Mouse (Mus musculus) midbrain, embryonic 12.5 days (tissue): Measurements from ENCODE around the gene Kif5a. TPM values are rescaled to one million over a fixed set of nuclear protein-coding genes. Genes with fewer than 3 reads are reported as not detected.

Experiments
- polyA plus RNA-seq: library from polyadenylated mRNA; unstranded; fragments of >200 nt; fragmentation: Nextera tagmentation; extraction: Ambion mirVana; gene quantifications from 2 replicates; pipeline ENCODE4 v1.2.1, GENCODE M21; 2016

Gene Kif5a
- polyA plus RNA-seq, 1 experiment from 2014 or later, result 53.9 TPM

Other genes with a start within 250 kb of the Kif5a start
- gene Tsfm, start 232.5 kb downstream of the Kif5a start, polyA plus RNA-seq, result 74.5 and 79.2 TPM in 2 replicates
- 33.1 and 33.6 TPM in 2 replicates for gene Mettl1, start 221.9 kb downstream of the Kif5a start, polyA plus RNA-seq
- gene Eef1akmt3, start 221.8 kb downstream of the Kif5a start, polyA plus RNA-seq, result 0.20 and 0.24 TPM in 2 replicates
- gene Cyp27b1, start 215.1 kb downstream of the Kif5a start, polyA plus RNA-seq, result 0.09 and 0.16 TPM in 2 replicates
- gene March9, start 203.2 kb downstream of the Kif5a start, polyA plus RNA-seq, result 4.6 and 5.3 TPM in 2 replicates
- gene Cdk4, start 199.8 kb downstream of the Kif5a start, polyA plus RNA-seq, result 2,032 and 2,136 TPM in 2 replicates
- 165 and 167 TPM in 2 replicates for gene Tspan31, start 193.1 kb downstream of the Kif5a start, polyA plus RNA-seq
- gene Agap2, start 188.1 kb downstream of the Kif5a start, polyA plus RNA-seq, result 1.3 TPM in 2 replicates
- 112 and 116 TPM in 2 replicates for gene Os9, start 142.2 kb downstream of the Kif5a start, polyA plus RNA-seq
- 15.2 and 17.7 TPM in 2 replicates for gene B4galnt1, start 98.1 kb downstream of the Kif5a start, polyA plus RNA-seq
- gene Slc26a10, start 82.7 kb downstream of the Kif5a start, polyA plus RNA-seq, result 0.89 and 1.1 TPM in 2 replicates
- 39.6 and 46.1 TPM in 2 replicates for gene Arhgef25, start 73.3 kb downstream of the Kif5a start, polyA plus RNA-seq
- 204 and 205 TPM in 2 replicates for gene Dtx3, start 67.6 kb downstream of the Kif5a start, polyA plus RNA-seq
- gene Pip4k2c, start 51.8 kb downstream of the Kif5a start, polyA plus RNA-seq, result 17.0 and 18.1 TPM in 2 replicates
- 245 and 250 TPM in 2 replicates for gene Dctn2, start 3.0 kb upstream of the Kif5a start, polyA plus RNA-seq
- 20.3 and 21.7 TPM in 2 replicates for gene Mbd6, start 25.7 kb upstream of the Kif5a start, polyA plus RNA-seq
- gene Mars, start 48.4 kb upstream of the Kif5a start, polyA plus RNA-seq, result 156 and 166 TPM in 2 replicates
- gene Arhgap9, start 58.6 kb upstream of the Kif5a start, polyA plus RNA-seq, result 0.86 and 1.1 TPM in 2 replicates
- gene Gli1, start 78.6 kb upstream of the Kif5a start, polyA plus RNA-seq, result 3.7 and 4.1 TPM in 2 replicates
- not detected in 2 replicates for gene Inhbe, start 91.1 kb upstream of the Kif5a start, polyA plus RNA-seq
- gene Inhbc, start 107.1 kb upstream of the Kif5a start, polyA plus RNA-seq, result not detected in 2 replicates
- gene R3hdm2, start 117.0 kb upstream of the Kif5a start, polyA plus RNA-seq, result 40.7 and 42.1 TPM in 2 replicates
- 0.89 and 1.6 TPM in 2 replicates for gene Stac3, start 238.3 kb upstream of the Kif5a start, polyA plus RNA-seq